Mouse (Mus musculus): ENCODE data around the gene Tuba1a.
A peak's percentile ranks its signal among the peaks of the same experiment; 100 is the strongest.
"Not testable (repeated sequence)": the region's sequence is repeated elsewhere in the genome, so short reads cannot be mapped to it uniquely, and the experiment has no call there.

Gene Tuba1a

GRCm38 (mm10) chr15:98923031-98923537, 30.4 kb downstream of the Tuba1a start:
- DNase-seq (ENCODE audit: low spot score) = no peak

- no peak for DNase-seq (ENCODE audit: low spot score)
Measured at GRCm38 (mm10) chr15:98922581-98922980, 30.9 kb downstream of the Tuba1a start.

GRCm38 (mm10) chr15:98921510-98921909, 32.0 kb downstream of the Tuba1a start:
- no peak for DNase-seq (ENCODE audit: low spot score)

- not testable (repeated sequence) for DNase-seq (ENCODE audit: low spot score)
Measured at GRCm38 (mm10) chr15:98918499-98918895, 35.0 kb downstream of the Tuba1a start.

- DNase-seq (ENCODE audit: low spot score) = peak; percentile 97
Measured at GRCm38 (mm10) chr15:98917538-98918498, 35.7 kb downstream of the Tuba1a start, which contains the start of gene Lmbr1l. Gene Lmbr1l, minus strand, starts transcription at chr15:98918231.

- no peak for DNase-seq (ENCODE audit: low spot score)
Measured at GRCm38 (mm10) chr15:98917091-98917490, 36.4 kb downstream of the Tuba1a start.

- no peak for DNase-seq (ENCODE audit: low spot score)
Measured at GRCm38 (mm10) chr15:98916016-98916415, 37.5 kb downstream of the Tuba1a start.

- no peak for DNase-seq (ENCODE audit: low spot score)
Measured at GRCm38 (mm10) chr15:98914903-98915302, 38.6 kb downstream of the Tuba1a start.

- no peak for DNase-seq (ENCODE audit: low spot score)
Measured at GRCm38 (mm10) chr15:98904692-98905091, 48.8 kb downstream of the Tuba1a start.

GRCm38 (mm10) chr15:98902600-98902999, 50.9 kb downstream of the Tuba1a start:
- no peak for DNase-seq (ENCODE audit: low spot score)

GRCm38 (mm10) chr15:98901530-98901929, 52.0 kb downstream of the Tuba1a start:
- DNase-seq (ENCODE audit: low spot score) = no peak
